Comparison of ENCODE assay signal across 9 mouse cellular contexts in the genomic region with DNA sequence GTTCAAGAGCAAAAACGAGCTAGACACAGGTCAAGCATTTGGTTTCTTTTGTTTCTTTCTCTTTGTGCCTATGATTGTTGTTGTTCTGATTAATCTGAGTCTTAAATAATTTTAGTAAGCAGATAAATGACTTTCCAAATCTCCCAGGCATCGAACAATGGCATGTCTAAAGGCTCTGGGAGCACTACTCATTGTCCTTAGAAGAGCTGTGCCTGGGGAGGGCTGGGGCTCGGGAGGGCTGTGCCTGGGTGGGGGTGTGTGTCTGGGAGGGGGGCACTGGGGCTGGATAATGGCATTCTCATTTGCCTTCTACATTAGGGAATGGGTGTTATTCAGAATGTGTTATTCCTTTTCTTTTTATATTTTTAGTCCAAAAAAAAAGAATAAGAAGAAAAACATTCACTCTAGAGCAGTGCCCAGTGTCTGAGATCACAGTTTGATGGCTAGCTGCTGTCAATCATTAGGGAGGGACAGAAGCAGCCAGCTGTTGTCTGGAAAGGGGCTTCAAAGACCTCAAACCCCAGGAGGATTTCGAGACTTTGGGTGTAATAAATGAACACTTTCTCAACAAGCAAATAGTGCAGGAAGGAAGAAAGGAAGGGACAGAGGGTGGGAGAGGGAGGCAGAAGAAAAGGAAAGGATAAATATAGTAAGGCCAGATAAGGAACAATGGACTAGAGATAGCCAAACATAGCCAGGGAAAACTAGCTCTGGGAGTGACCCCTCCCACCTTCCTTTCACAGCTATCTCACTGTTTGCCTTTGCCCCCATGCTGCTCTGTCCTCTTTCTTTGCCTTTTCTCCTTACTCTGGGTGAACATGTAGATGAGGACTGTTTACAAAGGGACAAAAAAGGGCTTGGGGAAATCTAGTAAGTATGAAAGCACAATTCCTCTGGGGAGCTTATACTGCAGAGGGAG.
A peak's percentile ranks its signal among the peaks of the same experiment; 100 is the strongest.
DNase-seq lines count a peak whose midpoint lies in the region; ATAC-seq and TF ChIP-seq lines count a peak whose summit lies in the region.
"Had no signal": no experiment of that assay in that cellular context is flagged by ENCODE, and none has a peak within 500 bp of the region (broad histone marks: within the 10 kb centered on the region; RNA-seq: fewer than 3 reads in every experiment).

No protein-coding gene starts in this region.

- 19% methylated on average over 4 of the region's 4 CpGs for WGBS in midbrain, embryonic 10.5 days
- WGBS in midbrain, postnatal 0 days = 8% methylated on average over 4 of the region's 4 CpGs
- 21% methylated on average over 4 of the region's 4 CpGs for WGBS in heart, embryonic 10.5 days
- WGBS in hindbrain, embryonic 12.5 days = 17% methylated on average over 4 of the region's 4 CpGs
- WGBS in stomach, embryonic 16.5 days = 36% methylated on average over 4 of the region's 4 CpGs

- H3K9ac ChIP-seq in midbrain, postnatal 0 days (replicated peaks; ENCODE audit: low read length, poor library complexity, severe bottlenecking) = no peak overlapping the region
- no peak overlapping the region for H3K9ac ChIP-seq in hindbrain, embryonic 12.5 days
- no peak overlapping the region for H3K9ac ChIP-seq in stomach, embryonic 16.5 days (ENCODE audit: low read length)

- peak overlapping the region; percentile 79 for H3K27ac ChIP-seq in midbrain, embryonic 10.5 days (replicated peaks)
- H3K27ac ChIP-seq in midbrain, postnatal 0 days (ENCODE audit: low read depth, low read length) = no peak overlapping the region
- peak overlapping the region; percentile 85 for H3K27ac ChIP-seq in heart, embryonic 10.5 days
- H3K27ac ChIP-seq in hindbrain, embryonic 12.5 days = no peak overlapping the region
- H3K27ac ChIP-seq in stomach, embryonic 16.5 days (ENCODE audit: low read length) = no peak overlapping the region

- DNase-seq in midbrain, embryonic 10.5 days (ENCODE audit: low spot score) = peak; percentile 34
- DNase-seq in midbrain, postnatal 0 days (ENCODE audit: low spot score) = no peak
- no peak for DNase-seq in heart, embryonic 10.5 days (ENCODE audit: low spot score)
- DNase-seq in layer of hippocampus, postnatal 25 days (ENCODE audit: extremely low spot score in 1 of 2, low spot score in 1 of 2) = no peak
- DNase-seq in testis, postnatal 10 days (ENCODE audit: low spot score) = no peak
- DNase-seq: cerebellum, adult 9-10 months; retina, postnatal 1 day had no signal

- no peaks in the 10 kb centered on the region for H3K36me3 ChIP-seq in midbrain, embryonic 10.5 days
- no peaks in the 10 kb centered on the region for H3K36me3 ChIP-seq in midbrain, postnatal 0 days (ENCODE audit: insufficient read depth, low read length)
- no peaks in the 10 kb centered on the region for H3K36me3 ChIP-seq in heart, embryonic 10.5 days
- H3K36me3 ChIP-seq in hindbrain, embryonic 12.5 days = no peaks in the 10 kb centered on the region
- no peaks in the 10 kb centered on the region for H3K36me3 ChIP-seq in stomach, embryonic 16.5 days (ENCODE audit: control insufficient read depth, insufficient read depth, low read length)

- no peak overlapping the region for H3K4me3 ChIP-seq in midbrain, embryonic 10.5 days
- no peak overlapping the region for H3K4me3 ChIP-seq in midbrain, postnatal 0 days (ENCODE audit: low read depth, low read length)
- no peak overlapping the region for H3K4me3 ChIP-seq in heart, embryonic 10.5 days
- H3K4me3 ChIP-seq in hindbrain, embryonic 12.5 days = no peak overlapping the region
- no peak overlapping the region for H3K4me3 ChIP-seq in stomach, embryonic 16.5 days (replicated peaks; ENCODE audit: low read length)

- no peak overlapping the region for H3K4me2 ChIP-seq in midbrain, postnatal 0 days (ENCODE audit: low read depth, low read length, poor library complexity, severe bottlenecking)
- 0 out of 2 replicates have a peak overlapping the region, but pooled peaks have one; percentile 15 for H3K4me2 ChIP-seq in hindbrain, embryonic 12.5 days (replicated peaks)
- no peak overlapping the region for H3K4me2 ChIP-seq in stomach, embryonic 16.5 days (ENCODE audit: low read depth, low read length)

- no peak for ATAC-seq in midbrain, postnatal 0 days (ENCODE audit: low FRiP score)
- ATAC-seq in hindbrain, embryonic 12.5 days (ENCODE audit: low FRiP score) = peak; percentile 71; the same call in 1 of the 2 replicates
- peak; percentile 74 for ATAC-seq in stomach, embryonic 16.5 days (ENCODE audit: insufficient read depth, low FRiP score)

- peaks cover 19% of the 10 kb centered on the region for H3K4me1 ChIP-seq in midbrain, embryonic 10.5 days
- no peaks in the 10 kb centered on the region for H3K4me1 ChIP-seq in midbrain, postnatal 0 days (ENCODE audit: insufficient read depth, low read length)
- peaks cover 15% of the 10 kb centered on the region; the same call in 1 of the 2 replicates for H3K4me1 ChIP-seq in heart, embryonic 10.5 days
- peaks cover 8% of the 10 kb centered on the region for H3K4me1 ChIP-seq in hindbrain, embryonic 12.5 days
- 0 out of 2 replicates have a peak, but pooled peaks cover 3% of the 10 kb centered on the region for H3K4me1 ChIP-seq in stomach, embryonic 16.5 days (ENCODE audit: control insufficient read depth, insufficient read depth, low read length)

- no peak for TF ChIP-seq CTCF in midbrain, postnatal 0 days (IDR thresholded peaks at IDR 0.05)

- H3K27me3 ChIP-seq in midbrain, embryonic 10.5 days (ENCODE audit: low read depth, poor library complexity, severe bottlenecking) = no peaks in the 10 kb centered on the region
- no peaks in the 10 kb centered on the region for H3K27me3 ChIP-seq in midbrain, postnatal 0 days (ENCODE audit: insufficient read depth, low read length)
- H3K27me3 ChIP-seq in heart, embryonic 10.5 days (ENCODE audit: insufficient read depth, poor library complexity, severe bottlenecking) = no peaks in the 10 kb centered on the region
- H3K27me3 ChIP-seq in hindbrain, embryonic 12.5 days = no peaks in the 10 kb centered on the region
- H3K27me3 ChIP-seq in stomach, embryonic 16.5 days (ENCODE audit: control insufficient read depth, insufficient read depth, low read length) = no peaks in the 10 kb centered on the region

- H3K9me3 ChIP-seq in midbrain, embryonic 10.5 days (replicated peaks) = no peaks in the 10 kb centered on the region
- no peaks in the 10 kb centered on the region for H3K9me3 ChIP-seq in midbrain, postnatal 0 days (ENCODE audit: low read length)
- no peaks in the 10 kb centered on the region for H3K9me3 ChIP-seq in heart, embryonic 10.5 days
- no peaks in the 10 kb centered on the region for H3K9me3 ChIP-seq in hindbrain, embryonic 12.5 days (replicated peaks)
- H3K9me3 ChIP-seq in stomach, embryonic 16.5 days (replicated peaks; ENCODE audit: control insufficient read depth, low read length) = no peaks in the 10 kb centered on the region

Comparison
In these comparisons a context has a peak if more than half of its experiments do, and no peak if none do; other contexts are left out.
1. H3K27ac ChIP-seq: peak in midbrain, embryonic 10.5 days (single experiment) and heart, embryonic 10.5 days (single experiment); none in midbrain, postnatal 0 days (single experiment), hindbrain, embryonic 12.5 days (single experiment) and stomach, embryonic 16.5 days (single experiment).